Mouse (Mus musculus) bone marrow, adult 2 months (tissue): ENCODE measurements around the gene Nmd3.

Experiments used
- CTCF ChIP-seq: fragments of 200-500 bp; IDR thresholded peaks from 2 replicates; pipeline ENCODE4 v1.5.1; 2011; ENCODE audit warnings: low read length, control low read depth; ENCODE audit not compliant: control insufficient read depth, insufficient read depth
- POLR2A ChIP-seq: fragments of 200-500 bp; IDR thresholded peaks from 2 replicates; pipeline ENCODE4 v1.6.1; 2011; ENCODE audit warnings: low read depth, mild to moderate bottlenecking, control low read depth, low read length, borderline replicate concordance; ENCODE audit not compliant: control insufficient read depth

GRCm38 (mm10) chr3:69760081-69760480 is 38.3 kb downstream of the Nmd3 start:
- TF ChIP-seq POLR2A: no peak
- no peak for TF ChIP-seq CTCF
